Mouse (Mus musculus) kidney, postnatal 0 days (tissue): ENCODE results near the gene Arhgap19. TPM values are rescaled to one million over a fixed set of nuclear protein-coding genes. Genes with fewer than 3 reads are reported as not detected.
A peak's percentile ranks its signal among the peaks of the same experiment; 100 is the strongest.

Experiments used
- ATAC-seq: fragments of 200-750 bp; cut with Nextera tagmentation; replicated peaks from 2 replicates; pipeline ENCODE4 v1.8.0; 2017; ENCODE audit warnings: low read depth, moderate number of reproducible peaks, moderate TSS enrichment, moderate library complexity; ENCODE audit not compliant: low FRiP score
- DNase-seq: peaks from one replicate; pipeline ENCODE4 v3.0.0-alpha.2; 2016; ENCODE audit warnings: low spot score
- H3K27ac ChIP-seq: fragments of 300-500 bp; sonication (generic); 2 replicates; pipeline ENCODE4 v1.5.1; 2014; ENCODE audit warnings: mild to moderate bottlenecking
- H3K27me3 ChIP-seq: fragments of 300-500 bp; sonication (generic); 2 replicates; pipeline ENCODE4 v1.6.1; 2014; ENCODE audit warnings: low read length, mixed read lengths; ENCODE audit not compliant: insufficient read depth
- H3K36me3 ChIP-seq: fragments of 300-500 bp; sonication (generic); 2 replicates; pipeline ENCODE4 v1.6.1; 2014; ENCODE audit warnings: low read length, mixed read lengths; ENCODE audit not compliant: insufficient read depth
- H3K4me1 ChIP-seq: fragments of 300-500 bp; sonication (generic); replicated peaks from 2 replicates; pipeline ENCODE4 v1.6.1; 2014; ENCODE audit warnings: antibody characterized with exemption, low read length, mixed read lengths; ENCODE audit not compliant: insufficient read depth
- H3K4me2 ChIP-seq: fragments of 300-500 bp; sonication (generic); 2 replicates; pipeline ENCODE4 v1.6.1; 2014; ENCODE audit warnings: mild to moderate bottlenecking, low read length, moderate library complexity, mixed read lengths
- H3K4me3 ChIP-seq: fragments of 300-500 bp; sonication (generic); replicated peaks from 2 replicates; pipeline ENCODE4 v1.5.1; 2014; ENCODE audit warnings: low read depth, low read length
- H3K9ac ChIP-seq: fragments of 300-500 bp; sonication (generic); 2 replicates; pipeline ENCODE4 v1.6.1; 2014; ENCODE audit warnings: low read depth, low read length
- H3K9me3 ChIP-seq: fragments of 300-500 bp; sonication (generic); replicated peaks from 2 replicates; pipeline ENCODE4 v1.6.1; 2016; ENCODE audit warnings: low read length, inconsistent platforms, mixed read lengths
- CTCF ChIP-seq: IDR thresholded peaks from 2 replicates; pipeline ENCODE4 v1.5.1; 2016; ENCODE audit warnings: antibody characterized with exemption, low read depth, mild to moderate bottlenecking, moderate library complexity
- WGBS: fragments of 180-500 bp; shearing (Covaris S2); extraction: QIAGEN DNeasy Blood & Tissue Kit; methylation state at CpG from one replicate; pipeline ENCODE4 v1.1.7; 2014; 5-methylcytosine and 5-hydroxymethylcytosine counted together
- polyA plus RNA-seq: library from polyadenylated mRNA; unstranded; fragments of >200 nt; fragmentation: Nextera tagmentation; extraction: Ambion mirVana; gene quantifications from 2 replicates; pipeline ENCODE4 v1.2.1, GENCODE M21; 2015

The Arhgap19 gene
- polyA plus RNA-seq, 1 experiment from 2014 or later, result 9.5 TPM

GRCm38 (mm10) chr19:41743396-41743795 is 58.5 kb downstream of the Arhgap19 start, which contains the start of gene Slit1:
TSS of gene Slit1 (minus strand) at chr19:41743665.
- under 1% methylated on average over 42 of the region's 44 CpGs for WGBS

GRCm38 (mm10) chr19:41738896-41739295 is 63.0 kb downstream of the Arhgap19 start:
- no peaks in the 10 kb centered on the region for H3K9me3 ChIP-seq
- 41% methylated on average over 4 of the region's 4 CpGs for WGBS
- H3K27ac ChIP-seq, result no peak overlapping the region
- no peak for TF ChIP-seq CTCF
- no peak overlapping the region for H3K9ac ChIP-seq
- ATAC-seq, result no peak
- H3K4me3 ChIP-seq, result no peak overlapping the region
- peaks cover 11% of the 10 kb centered on the region; the same call in 1 of the 2 replicates for H3K4me1 ChIP-seq
- DNase-seq, result no peak
- H3K4me2 ChIP-seq, result no peak overlapping the region
- no peaks in the 10 kb centered on the region for H3K36me3 ChIP-seq
- H3K27me3 ChIP-seq, result peaks cover 21% of the 10 kb centered on the region; the same call in 1 of the 2 replicates

More at GRCm38 (mm10) chr19:41743396-41743795, 58.5 kb downstream of the Arhgap19 start, which contains the start of gene Slit1:
- Histone ChIP-seq H3K4me1 (peaks cover 19% of the 10 kb centered on the region; the same call in 1 of the 2 replicates), H3K27ac (no peak within 1 kb of the TSS), H3K9ac (peak within 1 kb of the TSS; percentile 35; the same call in 1 of the 2 replicates), H3K4me2 (peak within 1 kb of the TSS; percentile 74), H3K36me3 (no peaks in the 10 kb centered on the region), H3K9me3 (no peaks in the 10 kb centered on the region), H3K27me3 (peaks cover 21% of the 10 kb centered on the region; the same call in 1 of the 2 replicates), H3K4me3 (peak within 1 kb of the TSS; percentile 37)
- no peak for TF ChIP-seq CTCF
- DNase-seq (no peak), ATAC-seq (0 out of 2 replicates have a peak, but pooled peaks have one; percentile 1)

- no peak for DNase-seq
- no peaks in the 10 kb centered on the region for H3K36me3 ChIP-seq
- peaks cover 20% of the 10 kb centered on the region; the same call in 1 of the 2 replicates for H3K27me3 ChIP-seq
- peaks cover 9% of the 10 kb centered on the region; the same call in 1 of the 2 replicates for H3K4me1 ChIP-seq
- no peak for ATAC-seq
- WGBS, result 30% methylated on average over 14 of the region's 14 CpGs
- H3K4me2 ChIP-seq, result no peak overlapping the region
- H3K9me3 ChIP-seq, result no peaks in the 10 kb centered on the region
- no peak overlapping the region for H3K9ac ChIP-seq
- H3K4me3 ChIP-seq, result no peak overlapping the region
- TF ChIP-seq CTCF, result no peak
- H3K27ac ChIP-seq, result no peak overlapping the region
These were observed 63.4 kb downstream of the Arhgap19 start for GRCm38 (mm10) chr19:41738429-41738805.

GRCm38 (mm10) chr19:41737657-41738428 is 64.0 kb downstream of the Arhgap19 start:
- no peak for ATAC-seq
- Histone ChIP-seq H3K4me1 (peaks cover 4% of the 10 kb centered on the region; the same call in 1 of the 2 replicates), H3K36me3 (no peaks in the 10 kb centered on the region), H3K27me3 (peaks cover 14% of the 10 kb centered on the region; the same call in 1 of the 2 replicates), H3K9me3 (no peaks in the 10 kb centered on the region), H3K27ac (no peak overlapping the region), H3K4me2 (no peak overlapping the region), H3K9ac (no peak overlapping the region), H3K4me3 (no peak overlapping the region)
- TF ChIP-seq CTCF, result no peak
- WGBS, result 11% methylated on average over 18 of the region's 18 CpGs
- no peak for DNase-seq

GRCm38 (mm10) chr19:41734685-41735084 is 67.2 kb downstream of the Arhgap19 start:
- Histone ChIP-seq H3K4me1 (no peaks in the 10 kb centered on the region), H3K36me3 (no peaks in the 10 kb centered on the region), H3K27me3 (no peaks in the 10 kb centered on the region), H3K9me3 (no peaks in the 10 kb centered on the region), H3K4me2 (no peak overlapping the region), H3K9ac (no peak overlapping the region), H3K27ac (no peak overlapping the region), H3K4me3 (no peak overlapping the region)
- ATAC-seq (peak; percentile 44; the same call in 1 of the 2 replicates), DNase-seq (peak; percentile 46)
- no peak for TF ChIP-seq CTCF
- 22% methylated on average over 10 of the region's 10 CpGs for WGBS

GRCm38 (mm10) chr19:41725491-41725890 is 76.4 kb downstream of the Arhgap19 start:
- no peaks in the 10 kb centered on the region for H3K9me3 ChIP-seq
- no peak overlapping the region for H3K27ac ChIP-seq
- no peak overlapping the region for H3K4me3 ChIP-seq
- WGBS, result 49% methylated on average over 2 of the region's 2 CpGs
- DNase-seq (no peak), ATAC-seq (no peak)
- H3K27me3 ChIP-seq, result no peaks in the 10 kb centered on the region
- H3K4me2 ChIP-seq, result no peak overlapping the region
- no peaks in the 10 kb centered on the region for H3K36me3 ChIP-seq
- H3K9ac ChIP-seq, result no peak overlapping the region
- no peak for TF ChIP-seq CTCF
- 0 out of 2 replicates have a peak, but pooled peaks cover 6% of the 10 kb centered on the region for H3K4me1 ChIP-seq
